Mouse (Mus musculus): ENCODE measurements around the gene Zscan22. TPM values are rescaled to one million over a fixed set of nuclear protein-coding genes. Genes with fewer than 3 reads are reported as not detected.

Zscan22 gene
- polyA plus RNA-seq, 1 experiment: 6.5 TPM

DNA sequence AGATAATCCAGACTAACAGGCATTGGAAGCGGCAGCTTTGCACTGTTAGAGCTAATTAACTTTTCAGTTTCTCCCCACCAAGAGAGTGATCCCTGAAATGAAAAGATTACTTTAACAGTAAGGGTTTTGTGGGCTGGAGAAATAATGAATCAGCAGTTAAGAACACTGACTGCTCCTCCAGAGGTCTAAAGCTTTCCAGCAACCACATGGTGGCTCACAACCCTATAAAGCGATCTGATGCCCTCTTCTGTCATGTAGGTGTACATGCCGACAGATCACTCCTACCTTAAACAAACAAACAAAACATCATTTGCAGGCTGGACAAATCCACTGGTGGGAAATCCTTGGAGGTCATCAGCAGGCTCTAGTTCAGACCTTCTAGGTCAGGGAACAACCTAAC lies 57.3 kb downstream of the Zscan22 start:
- Histone ChIP-seq H3K27ac (ENCODE audit: insufficient read depth, low read depth, low read length) (no peak overlapping the region), H3K4me1 (ENCODE audit: control insufficient read depth, insufficient read depth, low read length) (peaks cover 17% of the 10 kb centered on the region)
- no peak for TF ChIP-seq CTCF (IDR thresholded peaks at IDR 0.05; ENCODE audit: low read depth, low read length)
- TF ChIP-seq POLR2A (IDR thresholded peaks at IDR 0.05; ENCODE audit: borderline replicate concordance, low read depth, low read length): no peak

DNA sequence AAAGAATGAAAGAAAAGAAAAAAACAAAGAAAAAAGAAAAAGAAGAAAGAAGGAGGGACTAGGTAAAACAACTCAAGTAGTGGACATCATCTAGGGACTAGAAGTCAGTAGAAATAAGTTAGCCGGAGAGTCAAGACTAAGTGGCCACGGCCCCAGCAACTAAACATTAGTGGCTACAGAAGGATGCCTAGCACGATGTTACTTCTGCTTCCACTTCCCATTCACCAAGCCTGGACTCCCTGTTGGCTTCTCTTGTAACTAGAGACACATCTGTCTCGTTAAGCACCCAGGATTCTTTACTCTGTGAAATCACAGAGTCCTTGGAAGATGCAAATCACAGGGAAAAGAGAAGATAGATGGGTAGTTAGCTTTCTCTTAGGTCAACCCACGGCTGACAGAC lies 59.9 kb downstream of the Zscan22 start:
- H3K4me3 ChIP-seq (ENCODE audit: insufficient read depth, low read length): no peak overlapping the region
- no peak overlapping the region for H3K27ac ChIP-seq (ENCODE audit: insufficient read depth, low read depth, low read length)
- H3K4me1 ChIP-seq (ENCODE audit: control insufficient read depth, insufficient read depth, low read length): peaks cover 14% of the 10 kb centered on the region
- TF ChIP-seq POLR2A (IDR thresholded peaks at IDR 0.05; ENCODE audit: borderline replicate concordance, low read depth, low read length) (no peak), CTCF (IDR thresholded peaks at IDR 0.05; ENCODE audit: low read depth, low read length) (no peak)

More for the DNA sequence above, 57.3 kb downstream of the Zscan22 start:
- no peak overlapping the region for H3K4me3 ChIP-seq (ENCODE audit: insufficient read depth, low read length)

Other genes starting within 250 kb of the Zscan22 start
- not detected in 2 replicates for gene Vmn2r55, start 212.8 kb upstream of the Zscan22 start, polyA plus RNA-seq (2012; ENCODE audit: insufficient read depth, insufficient read length, missing spikeins)
- gene Vmn2r56, start 162.8 kb upstream of the Zscan22 start, polyA plus RNA-seq (2012; ENCODE audit: insufficient read depth, insufficient read length, missing spikeins): not detected in 2 replicates
- gene Zscan18, start 94.2 kb upstream of the Zscan22 start, polyA plus RNA-seq (2012; ENCODE audit: insufficient read depth, insufficient read length, missing spikeins): 0.32 and 0.44 TPM in 2 replicates
- 9.8 and 10.1 TPM in 2 replicates for gene Zfp329, start 79.0 kb upstream of the Zscan22 start, polyA plus RNA-seq (2012; ENCODE audit: insufficient read depth, insufficient read length, missing spikeins)
- gene Zfp110, start 63.1 kb upstream of the Zscan22 start, polyA plus RNA-seq (2012; ENCODE audit: insufficient read depth, insufficient read length, missing spikeins): 19.9 and 20.4 TPM in 2 replicates
- gene Zfp128, start 16.6 kb upstream of the Zscan22 start, polyA plus RNA-seq (2012; ENCODE audit: insufficient read depth, insufficient read length, missing spikeins): 2.8 and 3.4 TPM in 2 replicates
- 1,220 and 1,261 TPM in 2 replicates for gene Rps5, start 24.5 kb downstream of the Zscan22 start, polyA plus RNA-seq (2012; ENCODE audit: insufficient read depth, insufficient read length, missing spikeins)
- 0.24 TPM in 1 of 2 replicates, not detected in the other for gene Rnf225, start 29.6 kb downstream of the Zscan22 start, polyA plus RNA-seq (2012; ENCODE audit: insufficient read depth, insufficient read length, missing spikeins)
- 3.8 and 3.9 TPM in 2 replicates for gene Zfp324, start 68.0 kb downstream of the Zscan22 start, polyA plus RNA-seq (2012; ENCODE audit: insufficient read depth, insufficient read length, missing spikeins)
- gene Zfp446, start 80.0 kb downstream of the Zscan22 start, polyA plus RNA-seq (2012; ENCODE audit: insufficient read depth, insufficient read length, missing spikeins): 2.6 and 3.6 TPM in 2 replicates
- gene Slc27a5, start 100.4 kb downstream of the Zscan22 start, polyA plus RNA-seq (2012; ENCODE audit: insufficient read depth, insufficient read length, missing spikeins): not detected in 2 replicates
- 165 and 177 TPM in 2 replicates for gene Trim28, start 101.3 kb downstream of the Zscan22 start, polyA plus RNA-seq (2012; ENCODE audit: insufficient read depth, insufficient read length, missing spikeins)
- gene Zbtb45, start 112.2 kb downstream of the Zscan22 start, polyA plus RNA-seq (2012; ENCODE audit: insufficient read depth, insufficient read length, missing spikeins): 15.6 and 17.3 TPM in 2 replicates
- gene Chmp2a, start 137.0 kb downstream of the Zscan22 start, polyA plus RNA-seq (2012; ENCODE audit: insufficient read depth, insufficient read length, missing spikeins): 161 and 167 TPM in 2 replicates
- gene Ube2m, start 140.5 kb downstream of the Zscan22 start, polyA plus RNA-seq (2012; ENCODE audit: insufficient read depth, insufficient read length, missing spikeins): 171 and 193 TPM in 2 replicates
- 1.2 and 1.5 TPM in 2 replicates for gene Mzf1, start 156.9 kb downstream of the Zscan22 start, polyA plus RNA-seq (2012; ENCODE audit: insufficient read depth, insufficient read length, missing spikeins)
- not detected in 2 replicates for gene Vmn1r85, start 197.4 kb downstream of the Zscan22 start, polyA plus RNA-seq (2012; ENCODE audit: insufficient read depth, insufficient read length, missing spikeins)
- gene Vmn1r86, start 222.1 kb downstream of the Zscan22 start, polyA plus RNA-seq (2012; ENCODE audit: insufficient read depth, insufficient read length, missing spikeins): 0.57 TPM in 1 of 2 replicates, not detected in the other
- gene Vmn1r87, start 242.3 kb downstream of the Zscan22 start, polyA plus RNA-seq (2012; ENCODE audit: insufficient read depth, insufficient read length, missing spikeins): 0.13 TPM in 1 of 2 replicates, not detected in the other